Mouse (Mus musculus): ENCODE measurements around the gene Chmp2b.

The Chmp2b gene

GRCm38 (mm10) chr16:65561963-65562863 is at the start of gene Chmp2b:
TSS of gene Chmp2b (minus strand) at chr16:65562726.
- peak; percentile 33 to 70 for DNase-seq (ENCODE audit: low read depth in 1 of 2, low spot score in 2 of 2)

DNA sequence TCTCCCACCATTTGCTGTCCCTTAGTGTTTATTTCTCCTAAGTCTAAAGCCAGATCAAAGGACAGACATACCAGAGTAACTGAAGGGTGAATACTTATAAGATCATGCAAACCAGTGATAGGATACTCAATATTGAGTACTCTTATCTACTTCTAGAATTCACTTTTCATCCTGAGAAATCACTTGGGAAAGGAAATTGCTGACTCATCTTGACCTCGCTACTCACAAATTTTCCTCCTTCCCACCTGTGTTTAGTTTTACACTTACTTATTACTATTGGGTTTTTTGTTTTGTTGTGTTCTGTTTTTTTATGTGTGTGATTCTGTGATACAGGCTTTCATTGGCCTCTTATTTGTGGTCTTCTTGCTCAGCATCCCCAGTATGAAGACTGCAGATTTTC is 49.2 kb upstream of the Chmp2b start:
- no peak for DNase-seq (ENCODE audit: low read depth in 1 of 2, low spot score in 2 of 2)

DNA sequence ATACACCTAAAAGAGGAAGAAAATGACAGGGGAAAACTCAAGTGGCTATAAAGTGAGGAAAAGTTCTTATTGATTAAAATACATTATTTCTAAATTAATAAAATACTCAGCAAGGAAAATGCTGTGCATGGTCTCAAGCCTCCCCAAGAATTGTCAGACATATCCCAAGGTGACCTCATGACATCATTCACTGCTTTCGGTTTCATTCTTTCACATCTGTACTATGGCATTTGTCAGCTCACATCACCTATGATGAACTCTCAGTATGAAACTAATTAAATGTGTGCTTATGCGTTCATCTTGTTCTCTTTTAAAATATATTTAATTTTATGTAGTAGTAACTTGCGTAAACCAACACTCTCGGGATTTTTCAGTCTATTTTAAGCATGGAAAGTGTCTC is 38.3 kb upstream of the Chmp2b start:
- DNase-seq (ENCODE audit: low read depth in 1 of 2, low spot score in 2 of 2): no peak

DNA sequence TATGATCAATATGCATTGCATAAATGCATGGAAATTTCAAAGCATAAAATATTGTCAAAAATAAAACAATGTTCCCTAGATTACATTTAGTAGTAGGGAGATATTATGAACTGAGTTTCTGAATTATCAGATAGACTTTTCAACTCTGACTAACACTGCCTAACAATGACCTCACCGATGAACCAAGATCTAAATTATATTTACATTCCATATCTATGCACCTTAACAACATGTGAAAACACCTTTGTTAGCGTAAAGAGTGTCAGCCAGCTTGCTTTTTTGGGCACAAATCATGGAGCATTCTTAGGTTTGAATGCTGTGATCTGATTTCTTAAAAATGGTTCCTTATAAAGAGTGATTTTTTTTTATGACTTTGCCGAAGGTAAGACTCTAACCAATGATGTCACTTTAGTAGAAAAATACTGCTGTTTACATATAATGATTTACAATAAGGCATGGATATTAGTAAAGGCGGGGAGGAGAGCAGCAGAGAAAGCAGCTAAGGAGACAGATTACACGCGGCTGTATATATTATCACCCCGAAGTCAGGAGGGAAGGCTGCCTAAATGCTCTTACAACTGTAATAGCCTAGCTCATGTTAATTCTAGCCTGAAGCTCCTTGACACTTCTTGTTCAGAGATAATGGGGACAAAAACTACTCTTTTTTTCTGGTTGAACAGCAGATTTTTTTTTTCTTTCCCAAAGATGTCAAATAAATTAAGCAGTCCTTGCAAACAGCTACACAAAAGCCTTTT is 23.8 kb upstream of the Chmp2b start:
- no peak for DNase-seq (ENCODE audit: low read depth in 1 of 2, low spot score in 2 of 2)

- DNase-seq (ENCODE audit: low read depth in 1 of 2, low spot score in 2 of 2): no peak
Observed at GRCm38 (mm10) chr16:65585699-65586098, 23.2 kb upstream of the Chmp2b start.

DNA sequence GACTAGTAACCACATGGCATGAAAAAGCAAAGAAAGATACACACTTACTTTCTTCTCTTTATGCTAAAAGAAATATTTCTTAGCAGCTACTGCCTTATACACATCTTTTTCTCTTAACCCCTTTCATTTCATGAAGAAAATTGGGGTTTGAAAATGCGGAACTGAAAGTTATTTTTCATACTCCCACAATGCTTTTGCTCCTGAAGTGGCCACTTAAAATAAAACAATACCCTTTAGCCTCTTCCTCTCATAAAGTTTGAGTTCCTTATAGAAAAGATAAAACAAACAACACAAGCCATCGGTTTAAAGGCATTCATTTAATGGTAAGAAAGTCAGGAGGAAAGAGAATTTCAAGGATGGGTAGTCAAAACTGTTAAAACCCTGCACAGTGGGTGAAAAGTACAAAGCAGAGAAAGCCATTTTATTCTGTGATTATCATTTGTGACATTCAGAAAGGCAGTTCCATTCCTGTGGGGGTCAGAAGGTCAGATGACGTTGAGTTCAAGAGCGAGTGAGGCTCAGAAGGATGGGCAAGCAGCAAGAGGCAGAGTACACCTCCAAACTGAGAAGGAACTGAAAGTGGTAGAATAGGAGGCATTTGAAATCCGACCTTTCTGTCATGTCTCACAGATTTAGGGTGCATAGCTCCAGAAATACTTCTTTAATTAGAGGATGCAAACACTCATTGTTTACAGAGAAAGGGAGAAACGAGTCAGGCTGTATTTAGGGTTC is 14.9 kb upstream of the Chmp2b start:
- DNase-seq (ENCODE audit: low read depth in 1 of 2, low spot score in 2 of 2): no peak

- no peak for DNase-seq (ENCODE audit: low read depth in 1 of 2, low spot score in 2 of 2)
Observed at GRCm38 (mm10) chr16:65568853-65569252, 6.3 kb upstream of the Chmp2b start.

GRCm38 (mm10) chr16:65564951-65565350 is 2.4 kb upstream of the Chmp2b start:
- no peak for DNase-seq (ENCODE audit: low read depth in 1 of 2, low spot score in 2 of 2)

GRCm38 (mm10) chr16:65564306-65564705 is 1.8 kb upstream of the Chmp2b start:
- DNase-seq (ENCODE audit: low read depth in 1 of 2, low spot score in 2 of 2): no peak

GRCm38 (mm10) chr16:65562864-65563206 is 309 bp upstream of the Chmp2b start:
- DNase-seq (ENCODE audit: low read depth in 1 of 2, low spot score in 2 of 2): no peak

DNA sequence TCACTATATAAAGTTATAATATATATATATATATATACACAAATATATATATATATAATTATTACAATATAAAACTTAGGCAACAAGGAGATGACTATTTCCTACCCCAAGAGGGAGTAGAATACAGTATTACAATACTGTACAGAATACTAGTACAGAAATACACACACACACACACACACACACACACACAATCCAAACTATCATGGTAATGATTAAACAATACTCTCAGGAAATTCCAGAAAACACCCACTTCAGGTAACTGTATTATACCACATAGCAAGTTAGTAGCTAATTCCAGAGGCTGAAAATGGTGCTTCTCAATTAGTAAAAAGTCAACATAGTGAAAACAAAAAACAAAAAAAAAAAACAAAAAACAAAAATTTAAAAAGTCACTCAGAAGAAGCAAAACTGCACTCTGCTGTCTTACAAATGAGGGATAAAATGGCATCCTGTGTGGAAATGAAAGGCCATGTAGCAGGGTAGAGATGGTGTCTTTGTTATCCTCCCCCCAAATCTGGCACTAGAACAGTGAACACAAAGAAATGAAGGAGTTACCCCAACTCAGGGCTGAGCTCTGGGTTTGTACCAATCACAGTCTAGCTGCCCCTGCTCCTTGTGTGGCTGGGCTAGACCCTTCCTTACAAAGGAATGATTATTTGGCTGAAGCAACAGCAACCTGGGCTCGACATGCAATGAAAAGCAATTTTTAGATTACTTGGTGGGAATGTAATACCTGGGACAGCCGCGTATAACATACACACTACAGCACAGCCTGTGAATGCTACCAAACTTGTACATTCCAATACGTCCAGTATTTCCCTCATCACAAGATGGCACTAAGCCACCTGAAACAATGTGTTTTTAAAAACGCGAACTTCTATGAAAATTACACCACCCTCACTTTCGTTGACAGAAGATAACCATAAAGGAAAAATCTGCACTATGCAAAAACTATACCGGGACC is 1.2 kb downstream of the Chmp2b start:
- no peak for DNase-seq (ENCODE audit: low read depth in 1 of 2, low spot score in 2 of 2)

- DNase-seq (ENCODE audit: low read depth in 1 of 2, low spot score in 2 of 2): no peak
Observed at GRCm38 (mm10) chr16:65559591-65559990, 2.9 kb downstream of the Chmp2b start.

DNA sequence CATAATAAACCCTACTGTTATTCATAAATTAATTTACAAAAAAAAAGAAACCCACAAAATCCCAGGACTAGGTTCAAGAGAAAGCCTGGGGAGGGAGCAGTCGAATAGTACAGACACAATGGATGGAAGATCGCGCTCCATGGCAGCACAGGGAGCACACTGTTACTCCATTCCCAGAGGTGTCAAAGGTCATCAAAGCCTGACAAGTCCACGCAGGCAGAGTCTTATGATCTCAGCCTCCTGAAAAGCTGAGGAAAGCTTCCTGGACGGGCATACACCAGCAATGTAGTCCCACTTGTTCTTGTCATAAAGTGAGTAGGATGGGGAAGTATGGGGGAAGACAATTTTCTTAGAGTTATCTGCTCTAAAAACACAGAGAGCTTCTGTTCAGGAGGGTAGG is 5.2 kb downstream of the Chmp2b start:
- no peak for DNase-seq (ENCODE audit: low read depth in 1 of 2, low spot score in 2 of 2)

DNA sequence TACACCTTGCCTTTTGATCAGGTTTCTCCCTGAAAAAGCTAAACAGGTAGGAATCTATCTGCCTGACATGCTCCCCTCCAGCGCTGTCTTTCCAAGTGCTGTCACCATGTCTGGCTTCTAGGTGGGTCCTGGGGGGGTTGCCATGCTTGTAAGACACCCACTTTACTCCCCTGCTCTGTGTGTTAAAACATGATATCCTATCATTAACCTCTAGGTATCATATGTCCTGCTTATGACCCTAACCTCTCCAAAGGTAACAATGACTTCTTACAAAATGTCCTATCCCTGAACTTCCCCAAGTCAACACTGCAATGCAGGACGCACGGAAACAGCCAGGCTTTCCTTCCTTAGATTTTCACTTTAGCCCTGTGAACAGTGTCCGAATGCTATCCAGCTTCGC is 8.3 kb downstream of the Chmp2b start:
- no peak for DNase-seq (ENCODE audit: low read depth in 1 of 2, low spot score in 2 of 2)

DNA sequence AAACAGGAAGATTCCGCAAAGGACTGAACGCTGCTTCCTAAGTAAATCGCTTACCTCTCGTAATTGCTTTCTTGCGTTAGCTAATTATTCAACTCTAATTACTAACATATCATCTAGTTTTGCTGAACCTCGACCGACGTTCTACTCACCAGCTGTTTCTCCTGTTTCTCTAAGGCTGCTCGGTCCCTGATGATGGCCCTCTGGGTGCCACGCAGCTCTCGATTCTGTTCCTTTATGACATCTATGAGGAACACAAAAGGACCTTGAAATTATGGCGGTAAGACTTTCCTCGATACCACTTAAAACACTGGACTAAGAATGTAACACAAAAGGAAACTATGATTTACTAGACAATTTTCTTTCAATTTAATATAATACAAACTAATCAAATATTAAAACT is 11.7 kb downstream of the Chmp2b start:
- no peak for DNase-seq (ENCODE audit: low read depth in 1 of 2, low spot score in 2 of 2)

- DNase-seq (ENCODE audit: low read depth in 1 of 2, low spot score in 2 of 2): no peak
Observed at GRCm38 (mm10) chr16:65548960-65549359, 13.6 kb downstream of the Chmp2b start.

DNA sequence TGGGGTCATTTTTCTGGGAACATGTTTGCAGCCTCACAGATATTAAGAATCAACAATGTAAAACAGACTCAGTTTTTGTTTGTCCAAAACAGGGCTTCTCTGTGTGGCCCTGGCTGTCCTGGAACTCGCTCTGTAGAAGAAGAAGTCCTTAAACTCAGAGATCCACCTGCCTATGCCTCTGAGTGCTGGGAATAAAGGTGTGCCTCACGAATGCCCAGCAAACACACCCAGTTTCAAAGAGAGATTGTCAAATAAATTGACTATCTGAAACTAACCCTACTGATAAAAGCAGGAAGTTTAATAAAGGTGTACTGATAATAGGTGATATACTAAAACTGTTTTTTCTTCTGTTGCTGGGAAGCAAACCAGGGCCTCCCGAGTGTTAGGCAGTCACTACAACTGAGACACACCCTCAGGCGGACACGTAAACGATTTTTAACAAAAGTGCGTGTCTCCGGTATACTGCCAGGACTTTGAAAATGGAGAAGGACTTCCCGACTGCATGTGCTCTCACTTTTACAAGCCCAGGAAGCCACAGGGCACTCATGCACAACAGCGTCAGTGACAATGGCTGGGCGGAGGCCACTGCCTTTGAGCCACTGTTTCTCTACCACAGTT is 18.7 kb downstream of the Chmp2b start:
- DNase-seq (ENCODE audit: low read depth in 1 of 2, low spot score in 2 of 2): no peak

DNA sequence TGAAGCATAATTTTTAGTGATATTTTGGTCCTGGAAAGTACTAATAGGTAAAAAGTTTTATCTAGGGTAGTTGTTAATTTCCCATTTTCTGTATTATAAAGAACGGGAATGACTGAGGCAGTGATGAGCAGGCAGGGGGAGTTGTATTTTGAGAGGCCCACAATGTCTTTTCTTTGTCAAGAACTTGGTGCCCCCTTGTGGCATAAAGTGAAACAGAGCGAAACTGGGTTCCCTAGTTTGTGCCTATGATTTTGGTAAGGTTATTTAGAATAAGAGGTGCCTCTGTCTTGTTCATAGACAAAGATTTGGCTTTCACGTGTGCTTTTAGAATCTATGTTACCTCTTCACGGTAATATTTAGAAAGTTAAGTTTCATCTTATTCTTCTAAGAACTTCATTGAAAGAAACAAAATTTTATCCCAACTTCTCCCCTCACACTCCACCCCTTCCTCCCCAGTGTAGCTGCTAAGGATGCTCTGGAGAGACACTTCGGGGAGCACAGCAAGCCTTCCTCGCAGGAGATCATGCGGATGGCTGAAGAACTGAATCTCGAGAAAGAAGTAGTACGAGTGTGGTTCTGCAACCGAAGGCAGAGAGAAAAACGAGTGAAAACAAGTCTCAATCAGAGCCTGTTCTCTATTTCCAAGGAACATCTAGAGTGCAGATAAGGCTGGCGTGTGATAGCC is 29.1 kb downstream of the Chmp2b start:
- no peak for DNase-seq (ENCODE audit: low read depth in 1 of 2, low spot score in 2 of 2)

DNA sequence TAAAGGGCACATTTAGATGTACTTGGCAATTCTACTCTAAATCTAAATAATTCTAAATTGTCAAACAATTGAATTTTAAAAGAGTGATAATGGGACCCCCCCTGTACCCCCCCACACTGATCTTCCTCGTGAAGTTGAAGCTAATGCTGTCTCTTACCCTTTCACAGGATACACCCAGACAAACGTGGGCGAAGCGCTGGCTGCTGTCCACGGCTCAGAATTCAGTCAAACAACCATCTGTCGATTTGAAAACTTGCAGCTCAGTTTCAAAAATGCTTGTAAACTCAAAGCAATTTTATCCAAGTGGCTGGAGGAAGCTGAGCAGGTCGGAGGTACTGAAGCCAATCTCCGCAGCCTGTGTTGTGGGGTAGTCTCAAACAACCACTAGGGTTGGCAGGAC is 30.9 kb downstream of the Chmp2b start:
- DNase-seq (ENCODE audit: low read depth in 1 of 2, low spot score in 2 of 2): no peak

- no peak for DNase-seq (ENCODE audit: low read depth in 1 of 2, low spot score in 2 of 2)
Observed at GRCm38 (mm10) chr16:65529589-65529988, 32.9 kb downstream of the Chmp2b start.

Measured in monocyte, adult 2 months (primary cell).